Mouse (Mus musculus) brain, embryonic 14.5 days (tissue): Measurements from ENCODE around the gene Tnik.

ENCODE experiments used
- CTCF ChIP-seq: fragments of 200-500 bp; IDR thresholded peaks from 2 replicates; pipeline ENCODE4 v1.5.1; 2012; ENCODE audit warnings: inconsistent platforms, mild to moderate bottlenecking, moderate library complexity, borderline replicate concordance; ENCODE audit not compliant: insufficient read depth, insufficient read length; ENCODE audit errors: extremely low read depth
- POLR2A ChIP-seq: fragments of 200-500 bp; IDR thresholded peaks from 2 replicates; pipeline ENCODE4 v1.6.1; 2012; ENCODE audit warnings: mild to moderate bottlenecking, inconsistent platforms, borderline replicate concordance; ENCODE audit not compliant: poor library complexity, insufficient read depth, insufficient read length, severe bottlenecking; ENCODE audit errors: extremely low read depth

GRCm38 (mm10) chr3:28348746-28349145, 85.7 kb downstream of the Tnik start:
- TF ChIP-seq CTCF (no peak), POLR2A (no peak)
